Mouse (Mus musculus): ENCODE results near the gene Dpf3. TPM values are rescaled to one million over a fixed set of nuclear protein-coding genes. Genes with fewer than 3 reads are reported as not detected.

Dpf3 gene
- polyA plus RNA-seq, 1 experiment: 1.6 TPM

GRCm38 (mm10) chr12:83234981-83235380 lies 252.5 kb downstream of the Dpf3 start:
- no peaks in the 10 kb centered on the region for H3K36me3 ChIP-seq (ENCODE audit: control insufficient read depth, insufficient read depth, low read length)
- no peak overlapping the region for H3K27ac ChIP-seq (ENCODE audit: insufficient read depth, low read length)
- H3K27me3 ChIP-seq (ENCODE audit: control insufficient read depth, insufficient read depth, low read length): no peaks in the 10 kb centered on the region
- DNase-seq (ENCODE audit: low read depth in 1 of 2, low spot score in 2 of 2): no peak
- H3K4me3 ChIP-seq (ENCODE audit: extremely low read depth, insufficient read depth, insufficient read length): no peak overlapping the region
- TF ChIP-seq POLR2A (IDR thresholded peaks at IDR 0.05; ENCODE audit: low read depth, low read length) (no peak), CTCF (IDR thresholded peaks at IDR 0.05; ENCODE audit: extremely low read depth, insufficient read depth, insufficient read length, insufficient replicate concordance) (no peak)
- 82% methylated on average over 2 of the region's 2 CpGs for WGBS
- H3K4me1 ChIP-seq (ENCODE audit: control insufficient read depth, insufficient read depth, insufficient read length): no peaks in the 10 kb centered on the region

GRCm38 (mm10) chr12:83233651-83234050 lies 253.9 kb downstream of the Dpf3 start:
- Histone ChIP-seq H3K27me3 (ENCODE audit: control insufficient read depth, insufficient read depth, low read length) (no peaks in the 10 kb centered on the region), H3K4me1 (ENCODE audit: control insufficient read depth, insufficient read depth, insufficient read length) (no peaks in the 10 kb centered on the region), H3K4me3 (ENCODE audit: extremely low read depth, insufficient read depth, insufficient read length) (no peak overlapping the region), H3K27ac (ENCODE audit: insufficient read depth, low read length) (no peak overlapping the region), H3K36me3 (ENCODE audit: control insufficient read depth, insufficient read depth, low read length) (no peaks in the 10 kb centered on the region)
- no peak for DNase-seq (ENCODE audit: low read depth in 1 of 2, low spot score in 2 of 2)
- TF ChIP-seq POLR2A (IDR thresholded peaks at IDR 0.05; ENCODE audit: low read depth, low read length): no peak
- TF ChIP-seq CTCF (IDR thresholded peaks at IDR 0.05; ENCODE audit: extremely low read depth, insufficient read depth, insufficient read length, insufficient replicate concordance): no peak
- 84% methylated on average over 7 of the region's 7 CpGs for WGBS

- no peak overlapping the region for H3K27ac ChIP-seq (ENCODE audit: insufficient read depth, low read length)
- 85% methylated on average over 5 of the region's 5 CpGs for WGBS
- TF ChIP-seq CTCF (IDR thresholded peaks at IDR 0.05; ENCODE audit: extremely low read depth, insufficient read depth, insufficient read length, insufficient replicate concordance): no peak
- no peak for TF ChIP-seq POLR2A (IDR thresholded peaks at IDR 0.05; ENCODE audit: low read depth, low read length)
Measured at GRCm38 (mm10) chr12:83232916-83233315, 254.6 kb downstream of the Dpf3 start.

GRCm38 (mm10) chr12:83231258-83231657 lies 256.3 kb downstream of the Dpf3 start:
- Histone ChIP-seq H3K36me3 (ENCODE audit: control insufficient read depth, insufficient read depth, low read length) (no peaks in the 10 kb centered on the region), H3K4me1 (ENCODE audit: control insufficient read depth, insufficient read depth, insufficient read length) (no peaks in the 10 kb centered on the region), H3K27ac (ENCODE audit: insufficient read depth, low read length) (no peak overlapping the region), H3K4me3 (ENCODE audit: extremely low read depth, insufficient read depth, insufficient read length) (no peak overlapping the region), H3K27me3 (ENCODE audit: control insufficient read depth, insufficient read depth, low read length) (no peaks in the 10 kb centered on the region)
- WGBS: 41% methylated on average over 4 of the region's 4 CpGs
- no peak for TF ChIP-seq CTCF (IDR thresholded peaks at IDR 0.05; ENCODE audit: extremely low read depth, insufficient read depth, insufficient read length, insufficient replicate concordance)
- no peak for TF ChIP-seq POLR2A (IDR thresholded peaks at IDR 0.05; ENCODE audit: low read depth, low read length)
- no peak for DNase-seq (ENCODE audit: low read depth in 1 of 2, low spot score in 2 of 2)

More at GRCm38 (mm10) chr12:83232916-83233315, 254.6 kb downstream of the Dpf3 start:
- H3K36me3 ChIP-seq (ENCODE audit: control insufficient read depth, insufficient read depth, low read length): no peaks in the 10 kb centered on the region
- no peaks in the 10 kb centered on the region for H3K4me1 ChIP-seq (ENCODE audit: control insufficient read depth, insufficient read depth, insufficient read length)
- no peaks in the 10 kb centered on the region for H3K27me3 ChIP-seq (ENCODE audit: control insufficient read depth, insufficient read depth, low read length)
- no peak for DNase-seq (ENCODE audit: low read depth in 1 of 2, low spot score in 2 of 2)
- no peak overlapping the region for H3K4me3 ChIP-seq (ENCODE audit: extremely low read depth, insufficient read depth, insufficient read length)

- WGBS: 85% methylated on average over 6 of the region's 6 CpGs
Measured at GRCm38 (mm10) chr12:83229683-83230082, 257.8 kb downstream of the Dpf3 start.

GRCm38 (mm10) chr12:83227014-83227413 lies 260.5 kb downstream of the Dpf3 start:
- Histone ChIP-seq H3K27me3 (ENCODE audit: control insufficient read depth, insufficient read depth, low read length) (no peaks in the 10 kb centered on the region), H3K4me3 (ENCODE audit: extremely low read depth, insufficient read depth, insufficient read length) (no peak overlapping the region), H3K36me3 (ENCODE audit: control insufficient read depth, insufficient read depth, low read length) (no peaks in the 10 kb centered on the region), H3K27ac (ENCODE audit: insufficient read depth, low read length) (no peak overlapping the region), H3K4me1 (ENCODE audit: control insufficient read depth, insufficient read depth, insufficient read length) (no peaks in the 10 kb centered on the region)
- no peak for DNase-seq (ENCODE audit: low read depth in 1 of 2, low spot score in 2 of 2)
- no peak for TF ChIP-seq POLR2A (IDR thresholded peaks at IDR 0.05; ENCODE audit: low read depth, low read length)
- TF ChIP-seq CTCF (IDR thresholded peaks at IDR 0.05; ENCODE audit: extremely low read depth, insufficient read depth, insufficient read length, insufficient replicate concordance): no peak
- WGBS: 79% methylated on average over 4 of the region's 4 CpGs

More at GRCm38 (mm10) chr12:83229683-83230082, 257.8 kb downstream of the Dpf3 start:
- no peak overlapping the region for H3K27ac ChIP-seq (ENCODE audit: insufficient read depth, low read length)
- no peaks in the 10 kb centered on the region for H3K4me1 ChIP-seq (ENCODE audit: control insufficient read depth, insufficient read depth, insufficient read length)
- no peak overlapping the region for H3K4me3 ChIP-seq (ENCODE audit: extremely low read depth, insufficient read depth, insufficient read length)
- DNase-seq (ENCODE audit: low read depth in 1 of 2, low spot score in 2 of 2): no peak
- no peak for TF ChIP-seq CTCF (IDR thresholded peaks at IDR 0.05; ENCODE audit: extremely low read depth, insufficient read depth, insufficient read length, insufficient replicate concordance)
- no peak for TF ChIP-seq POLR2A (IDR thresholded peaks at IDR 0.05; ENCODE audit: low read depth, low read length)
- H3K36me3 ChIP-seq (ENCODE audit: control insufficient read depth, insufficient read depth, low read length): no peaks in the 10 kb centered on the region
- H3K27me3 ChIP-seq (ENCODE audit: control insufficient read depth, insufficient read depth, low read length): no peaks in the 10 kb centered on the region

- H3K4me1 ChIP-seq (ENCODE audit: control insufficient read depth, insufficient read depth, insufficient read length): no peaks in the 10 kb centered on the region
- no peaks in the 10 kb centered on the region for H3K36me3 ChIP-seq (ENCODE audit: control insufficient read depth, insufficient read depth, low read length)
- no peak overlapping the region for H3K4me3 ChIP-seq (ENCODE audit: extremely low read depth, insufficient read depth, insufficient read length)
- DNase-seq (ENCODE audit: low read depth in 1 of 2, low spot score in 2 of 2): no peak
- H3K27ac ChIP-seq (ENCODE audit: insufficient read depth, low read length): no peak overlapping the region
- 57% methylated on average over 7 of the region's 7 CpGs for WGBS
- TF ChIP-seq CTCF (IDR thresholded peaks at IDR 0.05; ENCODE audit: extremely low read depth, insufficient read depth, insufficient read length, insufficient replicate concordance): no peak
- TF ChIP-seq POLR2A (IDR thresholded peaks at IDR 0.05; ENCODE audit: low read depth, low read length): no peak
- no peaks in the 10 kb centered on the region for H3K27me3 ChIP-seq (ENCODE audit: control insufficient read depth, insufficient read depth, low read length)
Measured at GRCm38 (mm10) chr12:83220964-83221363, 266.6 kb downstream of the Dpf3 start.
